Mouse (Mus musculus) hindbrain, embryonic 15.5 days (tissue): Measurements from ENCODE around the gene Syt12. TPM values are rescaled to one million over a fixed set of nuclear protein-coding genes. Genes with fewer than 3 reads are reported as not detected.

ENCODE experiments used
- ATAC-seq: fragments of 200-750 bp; cut with Nextera tagmentation; 2 replicates; pipeline ENCODE4 v1.8.0; 2017; ENCODE audit warnings: low read depth, moderate number of reproducible peaks, moderate TSS enrichment; ENCODE audit not compliant: low FRiP score
- H3K27ac ChIP-seq: fragments of 300-500 bp; sonication (generic); replicated peaks from 2 replicates; pipeline ENCODE4 v1.5.1; 2015; ENCODE audit warnings: mild to moderate bottlenecking, inconsistent platforms
- H3K27me3 ChIP-seq: fragments of 300-500 bp; sonication (generic); 2 replicates; pipeline ENCODE4 v1.6.1; 2015; ENCODE audit warnings: control low read depth, inconsistent platforms
- H3K36me3 ChIP-seq: fragments of 300-500 bp; sonication (generic); 2 replicates; pipeline ENCODE4 v1.6.1; 2015; ENCODE audit warnings: control low read depth, inconsistent platforms
- H3K4me1 ChIP-seq: fragments of 300-500 bp; sonication (generic); replicated peaks from 2 replicates; pipeline ENCODE4 v1.6.1; 2015; ENCODE audit warnings: control low read depth, inconsistent platforms
- H3K4me2 ChIP-seq: fragments of 300-500 bp; sonication (generic); 2 replicates; pipeline ENCODE4 v1.6.1; 2015; ENCODE audit warnings: moderate library complexity, mild to moderate bottlenecking, inconsistent platforms
- H3K4me3 ChIP-seq: fragments of 300-500 bp; sonication (generic); 2 replicates; pipeline ENCODE4 v1.5.1; 2015; ENCODE audit warnings: mild to moderate bottlenecking, inconsistent platforms
- H3K9ac ChIP-seq: fragments of 300-500 bp; sonication (generic); 2 replicates; pipeline ENCODE4 v1.6.1; 2015; ENCODE audit warnings: inconsistent platforms
- H3K9me3 ChIP-seq: fragments of 300-500 bp; sonication (generic); 2 replicates; pipeline ENCODE4 v1.6.1; 2016; ENCODE audit warnings: control low read depth, inconsistent platforms
- WGBS: fragments of 180-500 bp; shearing (Covaris S2); methylation state at CpG from one replicate; pipeline ENCODE4 v1.1.7; 2015; 5-methylcytosine and 5-hydroxymethylcytosine counted together
- polyA plus RNA-seq: library from polyadenylated mRNA; unstranded; fragments of >200 nt; fragmentation: Nextera tagmentation; extraction: Ambion mirVana; gene quantifications from 2 replicates; pipeline ENCODE4 v1.2.1, GENCODE M21; 2015

The Syt12 gene
- polyA plus RNA-seq, 1 experiment from 2014 or later: 5.6 TPM

GRCm38 (mm10) chr19:4481326-4481725 lies 4.1 kb upstream of the Syt12 start:
- Histone ChIP-seq H3K4me3 (no peak overlapping the region), H3K36me3 (no peaks in the 10 kb centered on the region), H3K9me3 (no peaks in the 10 kb centered on the region), H3K27me3 (peaks cover 5% of the 10 kb centered on the region), H3K9ac (no peak overlapping the region), H3K4me1 (peaks cover 11% of the 10 kb centered on the region), H3K27ac (no peak overlapping the region), H3K4me2 (no peak overlapping the region)
- 61% methylated on average over 4 of the region's 4 CpGs for WGBS
- no peak for ATAC-seq

DNA sequence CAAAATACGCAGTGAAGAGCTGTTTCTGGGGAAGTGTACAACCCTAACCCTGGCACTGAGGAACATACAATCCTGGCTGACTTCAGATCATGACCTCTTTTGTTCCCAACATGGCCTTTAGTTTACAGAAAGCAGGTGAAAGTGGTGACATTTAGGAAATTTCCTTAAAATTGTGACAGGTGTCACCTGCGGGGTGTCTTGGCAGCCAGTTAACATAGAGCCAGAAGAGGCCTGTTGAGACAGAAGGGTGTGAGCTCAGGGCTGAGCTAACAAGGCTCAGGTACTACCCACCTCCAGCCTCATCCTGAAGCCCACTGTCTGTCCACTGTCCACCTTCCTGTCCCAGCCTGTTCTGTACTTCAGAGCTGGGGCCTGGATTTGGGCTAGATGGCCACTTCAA lies 2.8 kb upstream of the Syt12 start:
- Histone ChIP-seq H3K36me3 (no peaks in the 10 kb centered on the region), H3K4me1 (peaks cover 13% of the 10 kb centered on the region), H3K9me3 (no peaks in the 10 kb centered on the region), H3K9ac (no peak overlapping the region), H3K27ac (no peak overlapping the region), H3K4me2 (no peak overlapping the region), H3K4me3 (no peak overlapping the region), H3K27me3 (peaks cover 13% of the 10 kb centered on the region)
- no peak for ATAC-seq
- WGBS: 89% methylated on average over 2 of the region's 2 CpGs

DNA sequence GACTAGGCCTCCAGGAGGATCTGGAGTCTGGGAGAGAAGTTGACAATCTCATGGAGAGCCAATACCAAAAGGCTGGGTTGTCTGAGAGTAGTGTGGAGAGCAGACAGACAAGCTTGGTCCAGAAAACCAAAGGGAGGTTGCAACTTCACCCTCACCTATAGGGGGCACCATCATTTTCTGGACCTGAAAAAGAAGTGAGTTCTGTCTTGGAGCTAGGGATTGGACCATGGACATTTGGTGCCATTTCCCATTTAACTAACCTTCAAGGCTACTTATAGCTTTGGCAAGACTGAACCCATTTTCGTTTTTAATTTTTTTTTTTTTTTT lies 906 bp upstream of the Syt12 start:
- Histone ChIP-seq H3K4me2 (no peak overlapping the region), H3K36me3 (no peaks in the 10 kb centered on the region), H3K27me3 (peaks cover 20% of the 10 kb centered on the region), H3K4me3 (no peak overlapping the region), H3K9me3 (no peaks in the 10 kb centered on the region), H3K27ac (no peak overlapping the region), H3K4me1 (peaks cover 13% of the 10 kb centered on the region), H3K9ac (no peak overlapping the region)
- 48% methylated on average over 1 of the region's 1 CpGs for WGBS
- ATAC-seq: no peak

DNA sequence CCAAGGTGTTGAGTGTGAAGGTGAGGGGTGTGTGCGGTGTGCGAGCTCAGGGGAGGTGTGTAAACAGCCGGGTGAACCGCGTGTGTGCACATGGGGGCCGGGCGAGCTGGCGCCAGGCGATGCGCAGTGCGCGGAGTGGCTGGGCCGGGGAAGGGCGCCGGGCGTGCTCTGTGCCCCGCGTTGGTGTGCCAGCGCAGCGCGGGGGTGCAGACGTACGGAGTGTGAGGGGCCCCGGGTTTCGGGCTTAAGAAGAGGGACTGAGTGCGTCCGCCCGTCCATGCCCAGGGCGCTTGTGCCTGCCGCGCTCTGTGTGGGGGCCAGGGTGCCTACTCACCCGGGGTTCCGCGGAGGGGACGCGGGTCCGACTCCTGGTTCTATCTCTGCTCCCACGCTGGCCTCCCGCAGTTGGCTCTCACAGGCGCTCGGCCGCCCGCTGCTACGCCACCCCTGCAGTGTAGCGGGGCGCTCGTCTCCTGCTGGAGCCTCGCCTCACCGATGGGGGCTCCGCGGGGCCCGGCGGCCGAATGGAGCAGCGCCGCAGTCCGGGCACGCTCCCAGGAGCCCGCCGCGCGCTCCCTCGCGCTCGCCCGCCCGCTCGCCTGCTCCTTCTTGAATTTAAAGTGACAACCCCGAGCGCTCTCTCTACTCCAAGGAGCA lies 518 bp downstream of the Syt12 start:
- WGBS: under 1% methylated on average over 65 of the region's 70 CpGs
- H3K4me2 ChIP-seq: peak overlapping the region; percentile 100
- peaks cover 20% of the 10 kb centered on the region for H3K27me3 ChIP-seq
- H3K36me3 ChIP-seq: no peaks in the 10 kb centered on the region
- H3K4me1 ChIP-seq: peaks cover 13% of the 10 kb centered on the region
- H3K9ac ChIP-seq: peak overlapping the region; percentile 63
- H3K9me3 ChIP-seq: no peaks in the 10 kb centered on the region
- ATAC-seq: peak; percentile 85
- H3K27ac ChIP-seq: peak overlapping the region; percentile 48
- H3K4me3 ChIP-seq: peak overlapping the region; percentile 66

DNA sequence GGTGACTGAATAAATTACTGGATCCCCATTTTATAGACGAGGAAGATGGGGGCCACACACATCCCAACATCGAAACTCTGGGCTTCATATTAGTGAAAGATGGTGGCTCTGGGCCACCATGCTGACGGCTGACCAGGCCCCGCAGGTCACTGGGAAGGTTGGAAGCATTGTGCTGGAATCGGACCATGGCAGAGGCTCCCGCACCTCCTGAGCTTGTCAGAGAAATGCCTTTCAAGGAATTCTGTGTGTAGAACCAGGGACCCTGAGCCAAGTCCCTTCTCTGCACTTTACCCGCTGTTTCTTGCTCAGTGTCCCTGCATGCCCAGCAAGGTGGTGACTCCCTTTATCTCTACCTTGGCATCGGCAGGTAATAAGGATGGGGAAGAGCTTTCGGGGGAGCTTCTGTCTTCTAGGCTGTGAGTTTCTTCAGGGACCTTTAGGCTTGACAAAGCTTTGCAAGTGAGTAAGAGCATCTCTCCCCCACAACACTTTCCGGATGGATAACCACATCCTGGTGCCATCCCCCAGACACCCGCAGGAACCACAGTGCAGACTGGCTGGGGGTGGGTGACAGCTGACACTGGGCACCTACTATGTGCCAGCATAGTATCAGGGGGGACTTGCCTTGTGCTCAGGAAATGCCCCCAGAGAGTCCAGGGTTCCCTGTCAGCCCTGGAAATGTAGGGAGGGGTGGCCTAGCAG lies 1.9 kb downstream of the Syt12 start:
- Histone ChIP-seq H3K36me3 (no peaks in the 10 kb centered on the region), H3K9me3 (no peaks in the 10 kb centered on the region), H3K9ac (no peak overlapping the region), H3K4me2 (no peak overlapping the region), H3K27ac (no peak overlapping the region), H3K4me1 (peaks cover 13% of the 10 kb centered on the region), H3K27me3 (peaks cover 20% of the 10 kb centered on the region), H3K4me3 (no peak overlapping the region)
- no peak for ATAC-seq
- WGBS: 77% methylated on average over 11 of the region's 11 CpGs

- H3K36me3 ChIP-seq: no peaks in the 10 kb centered on the region
- H3K4me3 ChIP-seq: no peak overlapping the region
- no peak overlapping the region for H3K4me2 ChIP-seq
Measured at GRCm38 (mm10) chr19:4474739-4475138, 2.5 kb downstream of the Syt12 start.

GRCm38 (mm10) chr19:4473549-4473948 lies 3.7 kb downstream of the Syt12 start:
- H3K9ac ChIP-seq: no peak overlapping the region
- no peak overlapping the region for H3K4me3 ChIP-seq
- H3K36me3 ChIP-seq: no peaks in the 10 kb centered on the region
- H3K27me3 ChIP-seq: peaks cover 20% of the 10 kb centered on the region
- H3K4me2 ChIP-seq: no peak overlapping the region
- H3K27ac ChIP-seq: no peak overlapping the region
- peaks cover 13% of the 10 kb centered on the region for H3K4me1 ChIP-seq
- 85% methylated on average over 5 of the region's 5 CpGs for WGBS
- no peaks in the 10 kb centered on the region for H3K9me3 ChIP-seq
- no peak for ATAC-seq

More at GRCm38 (mm10) chr19:4474739-4475138, 2.5 kb downstream of the Syt12 start:
- Histone ChIP-seq H3K9ac (no peak overlapping the region), H3K27ac (no peak overlapping the region), H3K9me3 (no peaks in the 10 kb centered on the region), H3K4me1 (peaks cover 13% of the 10 kb centered on the region), H3K27me3 (peaks cover 20% of the 10 kb centered on the region)
- 63% methylated on average over 3 of the region's 3 CpGs for WGBS
- ATAC-seq: no peak

GRCm38 (mm10) chr19:4468363-4468762 lies 8.9 kb downstream of the Syt12 start:
- no peak overlapping the region for H3K9ac ChIP-seq
- ATAC-seq: no peak
- H3K4me1 ChIP-seq: no peaks in the 10 kb centered on the region
- H3K36me3 ChIP-seq: no peaks in the 10 kb centered on the region
- 35% methylated on average over 5 of the region's 5 CpGs for WGBS
- H3K4me2 ChIP-seq: no peak overlapping the region
- no peaks in the 10 kb centered on the region for H3K27me3 ChIP-seq
- no peak overlapping the region for H3K4me3 ChIP-seq
- H3K27ac ChIP-seq: no peak overlapping the region
- H3K9me3 ChIP-seq: no peaks in the 10 kb centered on the region

DNA sequence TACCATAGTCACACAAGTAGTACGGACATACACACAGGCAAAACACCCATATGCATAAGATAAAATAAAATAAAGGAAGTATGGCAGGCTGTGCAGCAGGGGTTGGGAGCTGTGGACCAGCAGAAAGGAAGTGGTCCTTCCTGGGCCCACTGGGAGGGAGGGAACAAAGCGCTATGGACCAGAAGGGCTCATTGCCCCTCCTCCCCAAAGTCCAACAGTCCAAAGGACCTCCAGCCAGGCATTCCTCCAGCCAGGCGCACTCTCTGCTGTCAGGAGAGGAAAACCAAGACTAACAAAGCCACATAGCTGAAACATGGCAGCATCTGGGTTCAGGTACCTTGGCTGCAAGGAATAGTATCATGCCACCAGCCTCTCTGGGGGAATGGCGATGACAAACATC lies 12.6 kb downstream of the Syt12 start:
- Histone ChIP-seq H3K27ac (no peak overlapping the region), H3K9ac (no peak overlapping the region), H3K4me1 (no peaks in the 10 kb centered on the region), H3K27me3 (no peaks in the 10 kb centered on the region), H3K9me3 (no peaks in the 10 kb centered on the region), H3K36me3 (no peaks in the 10 kb centered on the region), H3K4me3 (no peak overlapping the region), H3K4me2 (no peak overlapping the region)
- WGBS: 88% methylated on average over 4 of the region's 4 CpGs
- ATAC-seq: no peak

DNA sequence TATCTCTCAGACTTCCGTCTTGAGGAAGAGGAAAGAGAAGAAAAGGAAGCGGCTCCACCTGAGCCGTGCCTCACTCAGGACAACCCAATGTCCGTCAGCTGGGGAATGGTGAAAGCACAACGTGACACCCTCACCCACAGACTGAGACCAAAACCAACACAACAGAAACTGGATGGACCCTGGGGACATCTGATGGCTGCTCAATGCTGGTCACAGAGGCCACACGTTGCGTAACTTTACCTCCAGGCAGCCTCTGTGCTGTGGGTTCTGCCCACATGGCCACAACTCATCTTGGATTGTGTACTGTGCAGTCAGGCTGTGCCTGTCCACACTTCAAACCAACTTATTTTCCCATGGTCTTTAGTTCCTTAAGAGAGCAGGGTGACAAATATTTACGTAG lies 15.3 kb downstream of the Syt12 start:
- 86% methylated on average over 8 of the region's 8 CpGs for WGBS
- ATAC-seq: no peak
- H3K4me3 ChIP-seq: no peak overlapping the region

DNA sequence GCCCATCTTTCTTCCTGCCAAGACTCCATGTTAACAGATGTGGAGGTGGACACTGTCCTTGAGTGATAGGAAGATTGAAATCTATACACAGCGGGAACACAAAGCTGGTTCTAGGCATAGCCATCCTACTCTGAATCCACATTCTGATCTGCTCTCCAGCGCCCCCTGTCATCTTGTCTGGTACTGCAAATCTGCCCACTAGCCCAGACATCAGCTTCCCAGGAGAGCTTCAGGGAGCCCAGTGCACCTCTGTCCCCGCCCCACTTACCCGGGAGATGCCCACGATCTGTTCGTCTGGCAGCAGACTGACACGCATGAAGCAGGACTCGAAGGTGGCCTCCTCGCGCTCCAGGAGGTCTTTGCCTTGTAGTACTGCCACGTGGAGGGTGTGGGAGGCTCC lies 21.0 kb downstream of the Syt12 start:
- no peaks in the 10 kb centered on the region for H3K27me3 ChIP-seq
- no peak for ATAC-seq
- no peaks in the 10 kb centered on the region for H3K36me3 ChIP-seq

More for the DNA sequence above, 15.3 kb downstream of the Syt12 start:
- H3K27me3 ChIP-seq: no peaks in the 10 kb centered on the region
- H3K9me3 ChIP-seq: no peaks in the 10 kb centered on the region
- no peak overlapping the region for H3K9ac ChIP-seq
- H3K4me2 ChIP-seq: no peak overlapping the region
- H3K4me1 ChIP-seq: no peaks in the 10 kb centered on the region
- no peaks in the 10 kb centered on the region for H3K36me3 ChIP-seq
- H3K27ac ChIP-seq: no peak overlapping the region

DNA sequence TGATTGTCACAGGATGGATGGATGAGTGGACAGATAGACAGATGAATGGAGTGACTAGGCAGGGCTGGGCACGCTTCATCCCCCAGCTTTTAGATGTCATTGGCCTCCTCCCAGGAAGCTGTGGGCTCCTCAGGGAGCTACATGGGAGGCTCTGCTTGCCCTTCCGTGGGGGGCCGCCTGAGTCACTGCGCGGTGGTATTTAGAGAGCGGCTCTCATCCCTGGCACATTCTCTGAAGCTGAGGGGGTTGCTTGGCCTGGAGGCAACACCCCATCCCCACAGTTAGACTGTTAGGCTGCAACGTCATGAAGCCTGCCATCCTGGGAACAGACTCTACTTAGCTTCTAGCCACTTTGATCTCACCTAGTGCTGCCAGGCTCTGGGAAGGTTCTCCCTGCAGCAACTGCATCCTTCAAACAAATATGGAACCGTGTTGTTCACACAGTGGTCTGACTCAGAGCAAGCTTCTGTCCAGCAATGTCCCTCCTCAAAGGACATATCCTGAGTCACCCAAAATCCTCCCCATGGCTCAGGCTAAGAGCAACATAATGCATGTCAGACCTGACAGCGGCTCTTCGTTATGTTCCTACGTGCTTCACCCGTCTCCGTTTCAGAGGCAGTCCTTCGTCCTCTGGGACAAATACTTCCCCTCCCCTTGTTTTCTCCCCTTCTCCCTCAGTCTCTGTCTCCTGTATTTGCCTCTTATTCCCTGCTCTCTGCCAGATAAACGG lies 22.0 kb downstream of the Syt12 start:
- WGBS: 81% methylated on average over 15 of the region's 15 CpGs
- Histone ChIP-seq H3K4me2 (no peak overlapping the region), H3K27ac (no peak overlapping the region), H3K9me3 (no peaks in the 10 kb centered on the region), H3K4me3 (no peak overlapping the region), H3K36me3 (no peaks in the 10 kb centered on the region), H3K27me3 (no peaks in the 10 kb centered on the region), H3K4me1 (no peaks in the 10 kb centered on the region; the same call in 1 of the 2 replicates), H3K9ac (no peak overlapping the region)
- ATAC-seq: no peak

More for the DNA sequence above, 21.0 kb downstream of the Syt12 start:
- Histone ChIP-seq H3K4me1 (no peaks in the 10 kb centered on the region; the same call in 1 of the 2 replicates), H3K27ac (no peak overlapping the region), H3K9ac (no peak overlapping the region), H3K9me3 (no peaks in the 10 kb centered on the region), H3K4me2 (no peak overlapping the region), H3K4me3 (no peak overlapping the region)
- WGBS: 9% methylated on average over 11 of the region's 11 CpGs
